Mouse (Mus musculus) thymus, adult 2 months (tissue): Measurements from ENCODE around the gene Eif6.

Experiments used
- CTCF ChIP-seq: fragments of 200-500 bp; IDR thresholded peaks from 2 replicates; pipeline ENCODE4 v1.5.1; 2012; ENCODE audit warnings: mild to moderate bottlenecking, control low read depth, low read length, moderate library complexity, borderline replicate concordance; ENCODE audit not compliant: control insufficient read depth, poor library complexity, insufficient read depth; ENCODE audit errors: extremely low read depth
- POLR2A ChIP-seq: fragments of 200-500 bp; IDR thresholded peaks from 2 replicates; pipeline ENCODE4 v1.6.1; 2012; ENCODE audit warnings: mild to moderate bottlenecking, low read length, control low read depth, moderate library complexity; ENCODE audit not compliant: control insufficient read depth, poor library complexity, insufficient read depth; ENCODE audit errors: extremely low read depth

DNA sequence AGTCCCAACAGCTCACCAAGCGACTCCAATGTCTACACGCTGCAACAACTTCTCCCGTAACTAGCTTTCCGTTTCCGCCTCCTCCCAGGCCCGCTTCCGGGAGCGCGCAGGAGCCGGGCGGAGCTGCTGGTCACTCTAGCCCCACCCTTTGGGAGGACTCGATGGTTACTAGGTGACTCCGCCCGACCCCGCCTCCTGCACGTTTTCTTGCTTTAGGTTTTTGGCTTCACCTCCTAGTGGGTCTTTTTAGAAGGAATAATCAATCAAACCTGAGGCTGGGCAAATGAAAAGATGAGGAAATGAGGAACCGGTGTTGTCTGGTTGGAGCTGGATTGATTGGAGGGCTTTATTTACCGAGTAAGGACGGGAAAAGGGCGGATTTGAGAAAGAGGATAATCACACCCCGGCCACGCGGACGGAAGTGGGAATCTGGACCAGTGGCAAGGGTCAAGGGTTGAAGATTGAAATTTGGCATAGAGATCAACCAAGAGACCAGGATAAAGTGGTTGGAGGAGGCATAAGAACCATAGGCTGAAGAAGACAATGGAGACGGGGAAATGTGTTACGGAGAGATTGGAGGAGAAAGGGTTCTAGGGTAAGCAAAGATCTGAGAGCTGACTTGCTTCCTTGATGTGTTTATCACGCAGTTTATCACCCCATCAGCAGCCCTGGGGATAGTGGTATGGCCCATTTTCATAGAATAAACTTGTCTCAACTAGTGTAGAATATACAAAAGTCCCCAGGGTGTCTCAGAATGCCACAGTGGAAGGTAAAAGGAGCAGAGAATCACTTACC, at the start of gene Eif6:
- TF ChIP-seq POLR2A (peak; percentile 36; the same call in 1 of the 2 replicates), CTCF (no peak)
